Mouse (Mus musculus) neural tube, embryonic 12.5 days (tissue): ENCODE results near the gene Mtch1. TPM values are rescaled to one million over a fixed set of nuclear protein-coding genes. Genes with fewer than 3 reads are reported as not detected.
A peak's percentile ranks its signal among the peaks of the same experiment; 100 is the strongest.
"Not testable (repeated sequence)": the region's sequence is repeated elsewhere in the genome, so short reads cannot be mapped to it uniquely, and the experiment has no call there.

Experiments
- ATAC-seq: fragments of 200-750 bp; cut with Nextera tagmentation; 2 replicates; pipeline ENCODE4 v1.8.0; 2017; ENCODE audit warnings: low read depth, mild to moderate bottlenecking, moderate TSS enrichment, moderate library complexity; ENCODE audit not compliant: low FRiP score
- H3K27ac ChIP-seq: fragments of 300-500 bp; sonication (generic); 2 replicates; pipeline ENCODE4 v1.5.1; 2016
- H3K27me3 ChIP-seq: fragments of 300-500 bp; sonication (generic); replicated peaks from 2 replicates; pipeline ENCODE4 v1.6.1; 2016; ENCODE audit warnings: mild to moderate bottlenecking
- H3K36me3 ChIP-seq: fragments of 300-500 bp; sonication (generic); 2 replicates; pipeline ENCODE4 v1.6.1; 2016; ENCODE audit warnings: mild to moderate bottlenecking
- H3K4me1 ChIP-seq: fragments of 300-500 bp; sonication (generic); 2 replicates; pipeline ENCODE4 v1.6.1; 2016
- H3K4me2 ChIP-seq: fragments of 300-500 bp; sonication (generic); replicated peaks from 2 replicates; pipeline ENCODE4 v1.6.1; 2016; ENCODE audit warnings: mild to moderate bottlenecking
- H3K4me3 ChIP-seq: fragments of 300-500 bp; sonication (generic); 2 replicates; pipeline ENCODE4 v1.5.1; 2016
- H3K9ac ChIP-seq: fragments of 300-500 bp; sonication (generic); 2 replicates; pipeline ENCODE4 v1.6.1; 2016; ENCODE audit warnings: mild to moderate bottlenecking
- H3K9me3 ChIP-seq: fragments of 300-500 bp; sonication (generic); 2 replicates; pipeline ENCODE4 v1.6.1; 2016; ENCODE audit warnings: mild to moderate bottlenecking
- WGBS: fragments of 180-500 bp; shearing (Covaris S2); methylation state at CpG from one replicate; pipeline ENCODE4 v1.1.7; 2016; 5-methylcytosine and 5-hydroxymethylcytosine counted together
- polyA plus RNA-seq: library from polyadenylated mRNA; unstranded; fragments of >200 nt; fragmentation: Nextera tagmentation; extraction: Ambion mirVana; gene quantifications from 2 replicates; pipeline ENCODE4 v1.2.1, GENCODE M21; 2016

The Mtch1 gene
- polyA plus RNA-seq, 1 experiment from 2014 or later, result 479 TPM

DNA sequence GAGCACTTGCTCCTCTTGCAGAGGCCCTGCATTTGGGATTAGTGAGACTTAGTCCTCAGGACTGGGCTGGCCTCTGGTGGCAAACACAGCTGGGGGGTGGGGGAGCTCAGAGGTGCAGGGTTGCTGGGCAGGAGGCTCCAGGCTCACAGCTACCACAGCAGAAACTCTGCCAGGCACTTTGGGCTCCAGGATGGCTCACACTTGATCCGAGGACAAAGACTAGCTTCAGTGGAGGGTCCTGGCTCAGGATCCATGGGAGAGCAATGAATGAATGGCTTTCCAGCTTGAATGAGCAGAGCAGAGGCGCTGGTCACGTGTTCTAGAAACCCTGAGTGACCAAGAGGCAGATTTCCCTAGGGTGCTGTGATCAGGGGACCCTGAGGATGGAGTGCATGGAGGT lies 11.2 kb upstream of the Mtch1 start:
- no peaks in the 10 kb centered on the region for H3K36me3 ChIP-seq
- H3K27ac ChIP-seq, result no peak overlapping the region
- H3K9me3 ChIP-seq, result no peaks in the 10 kb centered on the region
- 72% methylated on average over 3 of the region's 3 CpGs for WGBS
- no peak overlapping the region for H3K9ac ChIP-seq
- no peaks in the 10 kb centered on the region for H3K27me3 ChIP-seq
- peaks cover 28% of the 10 kb centered on the region for H3K4me1 ChIP-seq
- no peak for ATAC-seq
- H3K4me2 ChIP-seq, result no peak overlapping the region
- no peak overlapping the region for H3K4me3 ChIP-seq

DNA sequence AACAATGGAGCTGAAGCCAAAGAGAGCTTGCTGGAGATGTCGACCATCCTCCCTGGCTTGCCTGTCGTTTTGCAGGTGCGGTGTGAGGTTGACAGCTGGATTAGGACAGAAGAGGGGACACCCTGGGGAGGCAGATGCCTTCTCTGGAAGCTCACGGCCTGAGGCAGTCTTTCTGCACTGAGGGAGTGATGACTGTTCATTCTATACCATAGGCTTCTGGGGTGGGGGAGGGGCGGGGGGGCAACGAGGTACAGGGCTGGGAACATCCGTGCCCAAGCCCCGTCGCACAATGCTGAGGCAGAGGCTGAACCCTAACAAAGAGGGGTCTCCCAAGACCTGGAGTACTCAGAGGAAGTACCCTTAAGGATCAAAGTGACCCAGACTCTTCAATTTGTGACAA lies 9.1 kb upstream of the Mtch1 start:
- H3K9me3 ChIP-seq, result no peaks in the 10 kb centered on the region
- peak overlapping the region; percentile 99 for H3K27ac ChIP-seq
- WGBS, result 7% methylated on average over 9 of the region's 9 CpGs
- ATAC-seq, result peak; percentile 57
- H3K4me2 ChIP-seq, result peak overlapping the region; percentile 65
- peaks cover 28% of the 10 kb centered on the region for H3K4me1 ChIP-seq
- no peaks in the 10 kb centered on the region for H3K36me3 ChIP-seq
- H3K9ac ChIP-seq, result peak overlapping the region; percentile 56
- no peaks in the 10 kb centered on the region for H3K27me3 ChIP-seq
- peak overlapping the region; percentile 23 for H3K4me3 ChIP-seq

DNA sequence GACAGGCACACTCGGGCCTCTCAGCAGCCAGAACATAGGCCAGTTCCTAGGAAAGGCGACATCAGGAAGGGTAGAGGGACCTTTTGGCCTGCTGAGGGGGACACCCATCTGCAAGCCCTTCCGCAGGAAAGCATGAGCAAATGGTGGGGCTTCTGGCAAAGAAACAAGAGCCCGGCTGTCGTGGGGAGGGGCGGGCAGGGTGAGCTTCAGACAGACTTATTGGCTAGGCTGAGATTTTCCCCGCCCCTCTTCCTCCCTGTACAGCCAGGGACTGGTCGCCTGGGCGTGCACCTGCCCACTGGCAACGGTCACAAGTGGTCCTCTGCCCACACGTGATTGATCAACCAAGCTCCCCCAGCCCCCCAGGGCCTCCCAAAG lies 8.7 kb upstream of the Mtch1 start:
- no peaks in the 10 kb centered on the region for H3K9me3 ChIP-seq
- H3K36me3 ChIP-seq, result no peaks in the 10 kb centered on the region
- peak overlapping the region; percentile 23 for H3K4me3 ChIP-seq
- ATAC-seq, result peak; percentile 95
- H3K4me2 ChIP-seq, result peak overlapping the region; percentile 65
- H3K4me1 ChIP-seq, result peaks cover 28% of the 10 kb centered on the region
- H3K27me3 ChIP-seq, result no peaks in the 10 kb centered on the region
- H3K27ac ChIP-seq, result peak overlapping the region; percentile 99
- H3K9ac ChIP-seq, result peak overlapping the region; percentile 56
- under 1% methylated on average over 11 of the region's 11 CpGs for WGBS

DNA sequence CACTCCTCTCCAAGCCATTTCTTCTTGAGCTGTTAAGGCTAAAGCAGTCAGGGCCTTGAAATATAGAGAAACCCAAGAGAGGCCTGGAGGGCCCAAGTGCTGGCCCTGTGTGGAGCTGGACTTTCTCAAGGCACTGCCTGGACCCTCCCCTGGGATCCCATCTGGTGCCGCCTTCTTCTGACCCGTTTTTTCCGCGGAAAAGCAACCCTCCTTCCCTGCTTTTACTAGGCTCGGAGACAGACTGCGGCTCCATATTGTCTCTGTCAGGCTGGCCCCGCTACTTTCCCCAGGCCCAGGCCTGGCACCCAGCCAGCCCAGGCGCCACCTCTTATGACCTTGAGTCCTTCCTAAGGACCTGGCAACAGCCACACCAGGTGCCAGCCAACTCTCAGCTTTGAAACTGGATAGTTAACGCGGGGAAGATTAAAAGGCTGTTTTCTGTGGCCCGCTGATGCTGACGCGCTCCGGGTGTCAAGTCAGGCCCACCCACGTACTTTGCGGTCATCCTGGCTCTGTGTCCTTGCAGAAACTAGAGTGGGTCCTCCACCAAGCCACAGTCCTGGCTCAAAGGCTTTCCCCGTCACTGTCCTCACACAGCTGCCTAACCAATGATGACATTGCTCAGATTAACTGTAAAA lies 8.2 kb upstream of the Mtch1 start:
- peak; percentile 66 for ATAC-seq
- Histone ChIP-seq H3K4me3 (0 out of 2 replicates have a peak overlapping the region, but pooled peaks have one; percentile 23), H3K9ac (peak overlapping the region; percentile 56), H3K4me2 (peak overlapping the region; percentile 65), H3K27me3 (no peaks in the 10 kb centered on the region), H3K27ac (peak overlapping the region; percentile 99), H3K36me3 (no peaks in the 10 kb centered on the region), H3K9me3 (no peaks in the 10 kb centered on the region), H3K4me1 (peaks cover 28% of the 10 kb centered on the region)
- WGBS, result 13% methylated on average over 17 of the region's 17 CpGs

DNA sequence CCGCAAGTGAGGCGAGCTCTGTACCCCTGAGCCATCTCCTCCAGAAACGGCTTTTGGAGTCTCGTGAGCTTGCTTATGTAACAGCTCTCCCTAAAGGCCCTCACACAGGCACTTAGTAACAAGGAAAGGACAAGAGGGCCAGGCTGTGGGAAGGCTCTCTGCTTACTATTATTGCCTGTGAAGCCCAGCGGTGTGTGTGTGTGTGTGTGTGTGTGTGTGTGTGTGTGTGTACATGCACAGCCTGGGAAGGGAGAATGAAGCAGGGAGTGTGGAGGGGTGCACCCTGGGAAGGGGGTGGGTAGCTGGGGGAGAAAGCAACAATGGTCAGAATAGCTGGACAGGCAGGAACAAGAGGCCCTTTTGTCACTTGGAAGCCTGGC lies 7.7 kb upstream of the Mtch1 start:
- peak; percentile 52 for ATAC-seq
- Histone ChIP-seq H3K27me3 (no peaks in the 10 kb centered on the region), H3K9ac (peak overlapping the region; percentile 56), H3K4me3 (no peak overlapping the region), H3K36me3 (no peaks in the 10 kb centered on the region), H3K4me2 (peak overlapping the region; percentile 65), H3K9me3 (no peaks in the 10 kb centered on the region), H3K27ac (peak overlapping the region; percentile 99), H3K4me1 (peaks cover 24% of the 10 kb centered on the region)
- WGBS, result 16% methylated on average over 5 of the region's 5 CpGs

DNA sequence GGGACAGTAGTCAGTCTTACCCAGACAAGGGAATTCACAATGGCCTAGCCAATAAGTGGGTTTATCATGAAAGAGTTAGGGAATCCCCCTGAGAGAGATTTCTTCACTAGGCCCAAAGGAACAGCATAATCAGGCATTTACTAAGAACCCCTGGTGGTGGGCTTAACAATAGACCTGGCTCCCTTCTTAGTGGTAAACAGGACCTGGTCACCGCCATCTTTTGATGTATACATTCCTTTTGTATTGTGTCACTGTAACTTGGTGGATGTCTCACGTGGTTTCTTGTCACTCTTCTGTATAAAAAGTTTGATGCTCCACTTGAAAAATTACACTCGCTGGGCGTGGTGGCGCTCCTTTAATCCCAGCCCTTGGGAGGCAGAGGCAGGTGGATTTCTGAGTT lies 3.3 kb upstream of the Mtch1 start:
- ATAC-seq, H3K27ac ChIP-seq, H3K36me3 ChIP-seq, H3K9me3 ChIP-seq, H3K9ac ChIP-seq, H3K4me3 ChIP-seq, H3K27me3 ChIP-seq, H3K4me2 ChIP-seq: not testable (repeated sequence)
- 75% methylated on average over 5 of the region's 5 CpGs for WGBS
- H3K4me1 ChIP-seq, result peaks cover 28% of the 10 kb centered on the region

DNA sequence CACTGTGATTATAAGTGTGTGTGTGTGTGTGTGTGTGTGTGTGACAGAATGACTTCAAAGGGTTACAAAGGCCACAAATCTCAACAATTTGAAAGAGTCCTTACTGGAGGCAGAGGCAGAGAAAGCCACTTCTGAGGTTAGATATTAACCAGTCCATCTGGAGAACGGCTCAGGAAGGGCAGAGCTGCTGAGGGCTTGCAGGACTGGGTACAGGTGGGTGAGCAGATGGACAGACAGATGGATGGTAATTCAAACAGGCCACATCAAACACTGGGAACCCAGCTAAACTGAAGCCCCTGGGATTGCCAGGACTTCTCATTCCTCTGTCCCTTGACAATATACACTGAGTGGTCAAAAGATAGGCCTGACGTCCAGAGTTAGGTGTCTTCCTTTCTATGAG lies 1.3 kb upstream of the Mtch1 start:
- no peaks in the 10 kb centered on the region for H3K27me3 ChIP-seq
- H3K4me1 ChIP-seq, result peaks cover 25% of the 10 kb centered on the region
- WGBS, result 68% methylated on average over 2 of the region's 2 CpGs
- no peak overlapping the region for H3K27ac ChIP-seq
- no peak overlapping the region for H3K4me2 ChIP-seq
- H3K4me3 ChIP-seq, result no peak overlapping the region
- 0 out of 2 replicates have a peak, but pooled peaks cover 3% of the 10 kb centered on the region for H3K36me3 ChIP-seq
- H3K9ac ChIP-seq, result no peak overlapping the region
- ATAC-seq, result no peak
- H3K9me3 ChIP-seq, result no peaks in the 10 kb centered on the region

DNA sequence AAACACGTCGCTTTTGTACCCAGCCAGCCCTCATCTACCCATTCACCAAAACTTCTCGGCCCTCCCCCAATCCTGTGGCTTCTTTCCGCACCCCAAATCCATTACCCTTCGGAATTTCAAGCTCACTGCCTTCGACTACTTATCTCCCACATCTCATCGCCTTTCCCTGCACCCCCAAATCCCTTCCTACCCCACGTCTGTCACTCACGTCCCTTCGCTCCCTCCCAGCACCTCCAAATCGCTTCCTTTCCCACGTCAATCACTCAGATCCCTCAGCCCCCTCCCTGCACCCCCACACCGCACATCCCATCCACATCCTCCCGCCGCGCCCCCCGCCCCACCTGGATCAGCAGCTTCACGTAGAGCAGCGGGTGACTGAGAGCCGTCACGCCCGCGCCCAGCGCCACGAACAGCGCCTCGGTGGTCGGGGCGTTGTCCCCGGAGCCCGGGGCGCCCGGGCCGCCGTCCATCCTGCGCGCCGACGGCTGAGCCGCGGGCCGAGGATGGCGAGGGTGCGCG lies 549 bp downstream of the Mtch1 start:
- WGBS, result under 1% methylated on average over 45 of the region's 45 CpGs
- Histone ChIP-seq H3K36me3 (peaks cover 18% of the 10 kb centered on the region), H3K27me3 (no peaks in the 10 kb centered on the region), H3K9me3 (no peaks in the 10 kb centered on the region), H3K4me2 (peak overlapping the region; percentile 72), H3K9ac (peak overlapping the region; percentile 94), H3K4me3 (peak overlapping the region; percentile 95), H3K4me1 (peaks cover 31% of the 10 kb centered on the region), H3K27ac (peak overlapping the region; percentile 82)
- peak; percentile 60; the same call in 1 of the 2 replicates for ATAC-seq

DNA sequence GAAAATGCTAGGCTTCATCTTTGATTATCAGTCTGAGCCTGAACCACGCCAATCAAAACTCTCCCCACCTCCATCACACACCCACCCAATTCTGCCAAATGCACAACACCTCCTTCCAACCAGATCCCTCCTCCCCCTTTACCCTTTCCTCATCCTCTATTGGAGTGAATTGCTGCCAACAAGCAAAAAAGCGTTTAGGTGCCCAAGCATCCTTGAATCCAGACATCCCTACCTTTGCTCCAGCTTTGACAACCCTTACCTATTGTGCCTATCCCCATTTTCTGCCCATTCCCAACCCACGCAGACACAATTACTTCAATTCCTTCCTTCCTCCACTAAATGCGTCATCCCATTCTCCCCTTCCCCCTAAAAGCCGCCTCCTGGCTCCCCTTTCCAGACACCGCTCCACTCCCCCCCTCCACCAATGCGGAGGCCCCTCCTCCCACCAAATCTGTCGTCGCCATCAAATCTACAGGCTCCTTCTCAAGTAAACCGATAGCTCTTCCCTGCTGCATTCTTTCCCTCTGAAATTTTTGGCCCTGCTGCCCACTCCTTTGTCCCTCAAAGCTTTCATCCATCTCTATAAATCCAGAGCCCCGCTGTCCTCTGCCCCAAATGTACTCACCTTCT lies 1.1 kb downstream of the Mtch1 start:
- ATAC-seq, result peak; percentile 6; the same call in 1 of the 2 replicates
- Histone ChIP-seq H3K4me3 (peak overlapping the region; percentile 95), H3K9me3 (no peaks in the 10 kb centered on the region), H3K36me3 (peaks cover 18% of the 10 kb centered on the region), H3K9ac (peak overlapping the region; percentile 94), H3K4me2 (peak overlapping the region; percentile 72), H3K27me3 (no peaks in the 10 kb centered on the region), H3K4me1 (peaks cover 37% of the 10 kb centered on the region), H3K27ac (peak overlapping the region; percentile 82; the same call in 1 of the 2 replicates)
- 6% methylated on average over 11 of the region's 11 CpGs for WGBS

DNA sequence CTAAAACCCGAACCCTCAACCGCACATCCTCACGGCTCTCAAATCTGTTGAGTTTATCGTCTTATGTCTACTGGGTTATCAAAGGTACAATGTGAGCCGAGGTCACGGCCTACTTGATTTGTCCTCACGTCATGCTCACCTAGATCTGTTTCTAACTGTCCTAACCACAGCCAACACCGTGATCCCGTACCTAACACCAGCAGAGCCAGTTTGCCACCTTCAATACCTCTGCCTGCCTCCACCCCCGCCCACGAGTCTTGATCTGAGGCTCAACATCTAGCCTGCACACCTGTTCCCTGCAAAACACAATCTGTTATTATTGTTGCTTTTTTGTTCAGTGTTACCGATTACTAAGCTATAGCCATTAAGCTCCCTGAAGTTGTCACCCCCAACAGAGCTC lies 2.5 kb downstream of the Mtch1 start:
- 95% methylated on average over 12 of the region's 12 CpGs for WGBS
- H3K9me3 ChIP-seq, result no peaks in the 10 kb centered on the region
- H3K27me3 ChIP-seq, result no peaks in the 10 kb centered on the region
- H3K4me2 ChIP-seq, result peak overlapping the region; percentile 72; the same call in 1 of the 2 replicates
- H3K27ac ChIP-seq, result no peak overlapping the region
- H3K4me3 ChIP-seq, result no peak overlapping the region
- no peak for ATAC-seq
- H3K36me3 ChIP-seq, result peaks cover 24% of the 10 kb centered on the region
- peaks cover 43% of the 10 kb centered on the region for H3K4me1 ChIP-seq
- H3K9ac ChIP-seq, result no peak overlapping the region

DNA sequence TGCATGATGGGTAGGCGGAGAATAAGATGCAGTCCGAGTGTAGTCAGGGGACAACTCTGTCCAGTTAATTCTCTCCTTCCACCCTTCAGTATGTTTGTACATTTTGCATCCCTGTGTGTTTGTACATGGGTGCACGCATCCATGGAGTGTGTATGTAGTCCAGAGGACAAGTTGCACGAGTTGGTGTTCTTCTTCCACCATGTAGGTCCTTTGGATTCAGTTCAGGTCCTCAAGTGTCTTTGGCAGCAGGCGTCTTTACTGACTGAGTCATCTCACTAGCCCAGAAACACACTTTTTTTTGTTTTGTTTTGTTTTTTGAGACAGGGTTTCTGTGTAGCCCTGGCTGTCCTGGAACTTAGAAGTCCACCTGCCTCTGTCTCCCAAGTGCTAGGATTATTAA lies 4.5 kb downstream of the Mtch1 start:
- H3K36me3 ChIP-seq, result peaks cover 45% of the 10 kb centered on the region
- no peak overlapping the region for H3K4me3 ChIP-seq
- 92% methylated on average over 5 of the region's 5 CpGs for WGBS
- no peak overlapping the region for H3K27ac ChIP-seq
- H3K27me3 ChIP-seq, result no peaks in the 10 kb centered on the region
- ATAC-seq, result no peak
- no peak overlapping the region for H3K4me2 ChIP-seq
- no peak overlapping the region for H3K9ac ChIP-seq
- peaks cover 39% of the 10 kb centered on the region for H3K4me1 ChIP-seq
- H3K9me3 ChIP-seq, result no peaks in the 10 kb centered on the region

DNA sequence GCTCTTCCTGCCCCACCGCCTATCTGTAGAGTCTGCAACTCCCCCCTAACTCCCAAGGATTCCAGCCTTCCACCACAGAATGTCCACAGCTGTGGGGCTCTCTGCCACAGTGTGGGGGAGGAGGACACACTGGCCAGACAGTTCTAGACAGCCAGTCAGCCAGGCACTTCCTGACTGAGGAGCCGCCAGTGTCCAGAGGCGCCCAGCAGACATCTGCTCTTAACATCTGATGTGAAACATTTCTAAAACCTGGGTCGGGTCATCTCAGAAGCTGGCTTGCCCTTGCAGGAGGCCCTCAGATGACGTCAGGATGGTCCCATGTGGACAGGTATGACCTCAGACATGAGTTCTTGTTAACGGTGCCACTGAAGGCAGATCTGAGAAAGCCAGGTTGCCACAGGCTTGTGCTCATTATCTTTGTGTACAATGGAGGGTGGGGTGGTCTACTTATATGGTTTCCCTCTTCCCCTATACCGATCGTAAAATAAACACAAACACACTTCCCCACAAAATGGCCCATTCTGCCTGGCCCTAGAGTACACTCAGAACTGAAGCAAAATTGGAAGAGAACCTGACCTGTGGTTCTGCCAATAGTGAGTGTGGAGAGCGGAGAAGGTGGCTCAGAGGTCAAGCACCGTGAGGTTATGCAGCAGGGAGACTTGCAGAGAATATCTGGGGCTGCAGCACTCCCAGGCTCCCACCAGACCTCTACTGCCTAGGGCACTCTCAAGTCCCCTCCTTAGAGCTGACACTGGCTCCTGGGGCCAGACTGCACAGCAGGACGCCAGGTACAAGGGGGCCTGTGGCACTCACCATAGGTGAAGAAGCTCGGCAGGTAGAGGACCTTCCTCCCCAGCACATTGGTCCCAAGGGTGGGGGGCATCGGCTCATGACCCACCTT lies 5.5 kb downstream of the Mtch1 start:
- Histone ChIP-seq H3K27ac (peak overlapping the region; percentile 42; the same call in 1 of the 2 replicates), H3K4me1 (peaks cover 35% of the 10 kb centered on the region), H3K4me2 (0 out of 2 replicates have a peak overlapping the region, but pooled peaks have one; percentile 1), H3K36me3 (peaks cover 55% of the 10 kb centered on the region), H3K9me3 (no peaks in the 10 kb centered on the region), H3K9ac (0 out of 2 replicates have a peak overlapping the region, but pooled peaks have one; percentile 29), H3K4me3 (no peak overlapping the region), H3K27me3 (no peaks in the 10 kb centered on the region)
- WGBS, result 52% methylated on average over 13 of the region's 13 CpGs
- no peak for ATAC-seq
